Mouse (Mus musculus): ENCODE results near the gene Themis. TPM values are rescaled to one million over a fixed set of nuclear protein-coding genes. Genes with fewer than 3 reads are reported as not detected.

Gene Themis
- polyA plus RNA-seq, 1 experiment, result 0.20 TPM

DNA sequence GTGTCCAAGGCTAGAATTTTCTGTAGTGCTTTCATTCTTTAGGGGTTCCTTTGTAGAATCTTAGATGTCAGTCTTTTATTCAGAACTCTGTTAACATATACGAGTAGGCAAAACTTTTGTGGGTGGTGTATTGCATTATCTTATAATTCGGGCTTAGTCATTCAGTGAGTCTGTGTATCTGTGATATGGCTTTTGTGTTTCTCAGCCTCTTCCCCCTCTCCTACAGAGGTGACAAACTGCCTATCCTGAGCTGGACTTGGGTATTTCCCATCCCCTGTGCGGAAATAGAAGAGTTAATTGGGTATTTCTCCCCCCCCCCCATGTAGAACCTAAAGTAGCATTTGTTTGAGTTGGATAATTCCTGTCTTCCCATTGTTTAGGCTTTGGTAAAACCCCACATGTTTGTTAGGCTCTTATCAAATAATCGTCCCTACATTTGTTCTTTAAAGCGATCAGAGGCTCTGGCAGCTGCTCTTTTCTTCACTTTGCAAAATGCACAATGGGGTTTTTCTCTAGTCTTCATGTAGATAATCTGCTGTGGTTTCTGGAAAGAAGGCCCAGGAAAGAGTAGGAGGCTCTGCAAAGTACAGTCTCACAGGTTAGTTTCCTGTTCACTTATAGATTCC is 108.7 kb downstream of the Themis start:
- H3K4me1 ChIP-seq (ENCODE audit: control insufficient read depth, insufficient read depth, low read length), result no peaks in the 10 kb centered on the region
- WGBS, result 82% methylated on average over 5 of the region's 5 CpGs
- DNase-seq, result no peak
- no peak overlapping the region for H3K27ac ChIP-seq (ENCODE audit: insufficient read depth, low read depth, low read length)
- no peak for TF ChIP-seq CTCF (conservative IDR thresholded peaks at IDR 0.05; ENCODE audit: insufficient read depth, insufficient read length, low read depth, low read length)
- no peaks in the 10 kb centered on the region for H3K36me3 ChIP-seq (ENCODE audit: control insufficient read depth, insufficient read depth, low read length)
- H3K27me3 ChIP-seq (replicated peaks; ENCODE audit: control insufficient read depth, insufficient read depth, low read length), result no peaks in the 10 kb centered on the region
- no peak overlapping the region for H3K4me3 ChIP-seq (ENCODE audit: insufficient read depth, low read depth, low read length)

DNA sequence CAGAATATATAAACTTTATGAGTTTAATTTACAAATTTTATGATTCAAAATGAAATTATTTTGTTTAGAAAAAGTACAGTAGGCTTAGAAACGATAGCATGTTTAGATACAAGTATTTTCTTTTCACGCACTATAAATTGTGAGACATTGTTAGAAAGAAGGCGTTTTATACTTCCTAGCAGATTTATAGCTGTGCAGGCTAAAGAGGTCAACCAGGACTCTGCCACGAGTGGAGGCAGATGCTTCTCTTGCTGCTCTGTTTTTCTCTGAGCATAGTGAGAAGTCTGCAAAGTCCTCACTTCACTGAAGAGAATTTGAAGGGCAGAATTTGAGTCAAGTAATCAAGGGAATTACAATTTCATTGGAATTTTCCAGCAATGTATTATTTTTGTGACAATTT is 131.3 kb downstream of the Themis start:
- Histone ChIP-seq H3K27ac (ENCODE audit: insufficient read depth, low read depth, low read length) (no peak overlapping the region), H3K36me3 (ENCODE audit: control insufficient read depth, insufficient read depth, low read length) (no peaks in the 10 kb centered on the region), H3K4me3 (ENCODE audit: insufficient read depth, low read depth, low read length) (no peak overlapping the region), H3K27me3 (replicated peaks; ENCODE audit: control insufficient read depth, insufficient read depth, low read length) (no peaks in the 10 kb centered on the region), H3K4me1 (ENCODE audit: control insufficient read depth, insufficient read depth, low read length) (no peaks in the 10 kb centered on the region)
- no peak for TF ChIP-seq POLR2A (IDR thresholded peaks at IDR 0.05; ENCODE audit: low read depth, low read length)
- no peak for TF ChIP-seq CTCF (conservative IDR thresholded peaks at IDR 0.05; ENCODE audit: insufficient read depth, insufficient read length, low read depth, low read length)
- 14% methylated on average over 4 of the region's 4 CpGs for WGBS
- DNase-seq, result no peak

DNA sequence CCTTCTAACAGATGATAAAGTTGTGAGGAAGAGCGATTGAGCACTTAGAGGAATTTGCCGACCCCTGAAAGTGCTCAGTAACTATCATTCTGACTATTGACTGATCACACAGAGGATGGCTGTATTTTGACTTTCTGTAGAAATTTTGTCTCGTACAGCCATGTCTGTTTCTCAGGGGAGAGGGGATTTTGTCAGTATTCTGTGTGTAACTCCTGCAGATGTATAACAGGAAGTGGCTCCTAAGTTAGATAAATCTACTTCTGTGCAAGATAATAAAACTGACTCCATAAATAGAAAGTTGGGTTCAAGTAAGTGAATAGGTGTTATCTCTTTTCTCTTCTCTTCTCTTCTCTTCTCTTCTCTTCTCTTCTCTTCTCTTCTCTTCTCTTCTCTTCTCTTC is 137.0 kb downstream of the Themis start:
- Histone ChIP-seq H3K27ac (ENCODE audit: insufficient read depth, low read depth, low read length) (no peak overlapping the region), H3K27me3 (replicated peaks; ENCODE audit: control insufficient read depth, insufficient read depth, low read length) (no peaks in the 10 kb centered on the region), H3K36me3 (ENCODE audit: control insufficient read depth, insufficient read depth, low read length) (no peaks in the 10 kb centered on the region), H3K4me1 (ENCODE audit: control insufficient read depth, insufficient read depth, low read length) (no peaks in the 10 kb centered on the region), H3K4me3 (ENCODE audit: insufficient read depth, low read depth, low read length) (no peak overlapping the region)
- 64% methylated on average over 3 of the region's 3 CpGs for WGBS
- DNase-seq, result no peak
- TF ChIP-seq POLR2A (IDR thresholded peaks at IDR 0.05; ENCODE audit: low read depth, low read length) (no peak), CTCF (conservative IDR thresholded peaks at IDR 0.05; ENCODE audit: insufficient read depth, insufficient read length, low read depth, low read length) (no peak)

- TF ChIP-seq CTCF (conservative IDR thresholded peaks at IDR 0.05; ENCODE audit: insufficient read depth, insufficient read length, low read depth, low read length), result no peak
- no peak for TF ChIP-seq POLR2A (IDR thresholded peaks at IDR 0.05; ENCODE audit: low read depth, low read length)
- 84% methylated on average over 5 of the region's 5 CpGs for WGBS
- H3K27me3 ChIP-seq (replicated peaks; ENCODE audit: control insufficient read depth, insufficient read depth, low read length), result no peaks in the 10 kb centered on the region
- no peak overlapping the region for H3K4me3 ChIP-seq (ENCODE audit: insufficient read depth, low read depth, low read length)
- H3K27ac ChIP-seq (ENCODE audit: insufficient read depth, low read depth, low read length), result no peak overlapping the region
- no peaks in the 10 kb centered on the region for H3K4me1 ChIP-seq (ENCODE audit: control insufficient read depth, insufficient read depth, low read length)
- DNase-seq, result no peak
- H3K36me3 ChIP-seq (ENCODE audit: control insufficient read depth, insufficient read depth, low read length), result no peaks in the 10 kb centered on the region
Observed at GRCm38 (mm10) chr10:28811928-28812570, 143.9 kb downstream of the Themis start.

DNA sequence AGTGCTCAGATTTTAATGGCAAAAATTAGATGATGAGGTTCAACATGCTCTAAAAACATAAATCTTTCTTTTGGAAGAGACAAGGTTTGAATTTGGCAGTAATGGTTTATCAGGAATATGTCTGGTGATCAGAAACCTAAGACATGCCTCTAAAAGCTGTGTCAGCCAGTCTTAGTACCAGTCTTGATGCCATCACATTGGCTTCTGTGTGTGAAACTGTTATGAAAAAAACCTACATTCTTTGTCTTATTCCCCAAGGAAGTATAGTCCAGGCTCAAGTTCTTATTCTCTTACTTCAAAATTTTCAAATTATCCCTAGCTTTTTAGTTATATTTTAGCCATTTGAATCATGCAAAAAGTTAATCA is 144.4 kb downstream of the Themis start:
- Histone ChIP-seq H3K4me1 (ENCODE audit: control insufficient read depth, insufficient read depth, low read length) (no peaks in the 10 kb centered on the region), H3K27ac (ENCODE audit: insufficient read depth, low read depth, low read length) (no peak overlapping the region), H3K36me3 (ENCODE audit: control insufficient read depth, insufficient read depth, low read length) (no peaks in the 10 kb centered on the region), H3K27me3 (replicated peaks; ENCODE audit: control insufficient read depth, insufficient read depth, low read length) (no peaks in the 10 kb centered on the region), H3K4me3 (ENCODE audit: insufficient read depth, low read depth, low read length) (no peak overlapping the region)
- no peak for DNase-seq
- TF ChIP-seq CTCF (conservative IDR thresholded peaks at IDR 0.05; ENCODE audit: insufficient read depth, insufficient read length, low read depth, low read length), result no peak
- TF ChIP-seq POLR2A (IDR thresholded peaks at IDR 0.05; ENCODE audit: low read depth, low read length), result no peak

DNA sequence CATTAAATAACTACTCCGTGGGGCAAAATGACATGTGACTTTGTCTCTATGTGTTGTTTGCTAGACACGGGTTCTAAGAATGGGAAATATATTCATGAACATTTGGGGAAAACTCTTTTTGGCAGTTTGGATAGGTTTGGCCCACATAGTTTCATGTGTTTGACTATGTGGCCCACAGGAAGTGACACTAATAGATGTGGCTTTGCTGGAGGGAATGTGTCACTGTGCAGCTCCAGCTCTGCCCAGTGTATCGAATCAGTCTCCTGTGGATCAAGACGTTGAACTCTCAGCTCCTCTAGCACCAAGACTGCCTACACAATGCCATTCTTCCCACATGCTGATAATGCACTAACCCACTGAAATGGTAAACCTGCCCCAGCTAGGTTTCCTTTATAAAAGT is 148.0 kb downstream of the Themis start:
- no peak overlapping the region for H3K4me3 ChIP-seq (ENCODE audit: insufficient read depth, low read depth, low read length)
- no peaks in the 10 kb centered on the region for H3K4me1 ChIP-seq (ENCODE audit: control insufficient read depth, insufficient read depth, low read length)
- DNase-seq, result no peak
- no peak overlapping the region for H3K27ac ChIP-seq (ENCODE audit: insufficient read depth, low read depth, low read length)
- TF ChIP-seq CTCF (conservative IDR thresholded peaks at IDR 0.05; ENCODE audit: insufficient read depth, insufficient read length, low read depth, low read length) (no peak), POLR2A (IDR thresholded peaks at IDR 0.05; ENCODE audit: low read depth, low read length) (no peak)
- 67% methylated on average over 4 of the region's 4 CpGs for WGBS
- no peaks in the 10 kb centered on the region for H3K36me3 ChIP-seq (ENCODE audit: control insufficient read depth, insufficient read depth, low read length)
- H3K27me3 ChIP-seq (replicated peaks; ENCODE audit: control insufficient read depth, insufficient read depth, low read length), result no peaks in the 10 kb centered on the region

DNA sequence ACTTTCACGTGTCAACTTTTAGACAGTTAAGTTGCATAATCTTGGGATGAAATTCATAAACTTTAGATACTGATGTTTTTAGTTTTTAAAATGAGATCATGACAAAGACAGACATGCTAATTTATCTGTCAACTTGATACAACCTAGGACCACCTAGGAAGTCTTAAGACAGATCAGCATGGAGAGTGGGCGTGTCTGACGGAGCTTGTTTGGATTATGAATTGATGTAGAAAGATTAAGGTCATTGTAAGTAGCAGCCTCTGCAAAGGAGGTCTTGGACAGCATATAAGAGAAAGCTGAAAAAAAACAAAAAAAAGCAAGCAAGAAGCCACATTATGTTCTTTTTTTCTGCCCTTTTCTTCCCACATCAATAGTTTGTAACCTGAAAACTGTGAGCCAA is 154.2 kb downstream of the Themis start:
- no peak overlapping the region for H3K27ac ChIP-seq (ENCODE audit: insufficient read depth, low read depth, low read length)
- no peak for DNase-seq
- TF ChIP-seq CTCF (conservative IDR thresholded peaks at IDR 0.05; ENCODE audit: insufficient read depth, insufficient read length, low read depth, low read length), result no peak
- TF ChIP-seq POLR2A (IDR thresholded peaks at IDR 0.05; ENCODE audit: low read depth, low read length), result no peak

More for the DNA sequence above, 154.2 kb downstream of the Themis start:
- Histone ChIP-seq H3K4me3 (ENCODE audit: insufficient read depth, low read depth, low read length) (no peak overlapping the region), H3K4me1 (ENCODE audit: control insufficient read depth, insufficient read depth, low read length) (no peaks in the 10 kb centered on the region), H3K27me3 (replicated peaks; ENCODE audit: control insufficient read depth, insufficient read depth, low read length) (no peaks in the 10 kb centered on the region), H3K36me3 (ENCODE audit: control insufficient read depth, insufficient read depth, low read length) (no peaks in the 10 kb centered on the region)
- 83% methylated on average over 3 of the region's 3 CpGs for WGBS

Measured in kidney, adult 2 months (tissue).